Mouse (Mus musculus) T-cell, adult 2 months (primary cell): ENCODE data around the gene Myo5a.

ENCODE experiments used
- DNase-seq: peaks from one replicate; pipeline ENCODE4 v3.0.0; 2022; ENCODE audit warnings: low spot score

Gene Myo5a

DNA sequence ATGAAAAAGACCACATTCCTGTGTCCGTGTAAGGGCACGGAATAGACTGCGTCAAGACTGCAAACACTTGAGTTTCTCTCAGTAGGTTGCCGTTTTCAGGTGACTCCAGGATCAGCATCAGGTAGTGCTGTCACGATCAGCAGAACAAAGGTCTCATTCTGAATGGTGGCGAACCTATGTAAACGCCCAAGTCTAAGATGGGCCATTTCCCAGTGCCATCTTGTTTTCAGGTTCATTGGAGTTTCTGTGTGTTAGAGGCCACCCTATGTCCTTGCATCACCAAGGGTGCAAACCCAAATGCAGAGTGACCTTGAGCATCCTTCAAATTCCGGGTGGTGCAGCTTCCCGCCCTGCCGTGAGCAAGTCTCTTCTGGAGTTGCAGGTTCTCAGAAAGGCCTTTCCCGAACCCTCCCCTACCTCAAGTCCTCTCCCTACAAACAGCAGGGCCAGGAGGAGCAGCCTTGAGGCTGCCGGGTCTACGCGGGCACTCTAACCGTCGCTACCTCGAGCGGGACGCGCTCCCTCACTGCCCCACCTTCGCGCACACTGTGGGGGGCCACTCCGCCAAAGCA is at the start of gene Myo5a:
Myo5a (plus strand) TSS at position 559 of the 572 bp plus-strand sequence.
- DNase-seq, result no peak

DNA sequence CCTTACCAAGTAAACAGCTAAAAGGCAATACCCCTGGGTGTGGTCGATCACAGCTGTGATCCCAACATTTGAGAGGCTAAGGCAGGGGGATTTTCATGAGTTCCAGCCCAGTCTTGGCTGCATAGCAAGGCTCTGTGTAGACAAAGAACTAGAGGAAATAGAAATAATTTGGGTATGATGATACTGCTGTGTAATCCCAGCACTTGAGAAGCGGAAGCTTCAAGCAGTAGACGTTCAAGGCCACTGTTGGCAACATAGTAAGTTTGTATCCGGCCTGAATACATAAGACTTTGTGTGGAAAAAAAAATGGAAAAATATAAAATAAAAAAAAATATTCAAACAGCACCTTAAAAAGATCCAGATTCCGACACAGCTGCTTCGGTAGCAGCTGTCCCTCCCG is 48.3 kb upstream of the Myo5a start:
- DNase-seq, result no peak

DNA sequence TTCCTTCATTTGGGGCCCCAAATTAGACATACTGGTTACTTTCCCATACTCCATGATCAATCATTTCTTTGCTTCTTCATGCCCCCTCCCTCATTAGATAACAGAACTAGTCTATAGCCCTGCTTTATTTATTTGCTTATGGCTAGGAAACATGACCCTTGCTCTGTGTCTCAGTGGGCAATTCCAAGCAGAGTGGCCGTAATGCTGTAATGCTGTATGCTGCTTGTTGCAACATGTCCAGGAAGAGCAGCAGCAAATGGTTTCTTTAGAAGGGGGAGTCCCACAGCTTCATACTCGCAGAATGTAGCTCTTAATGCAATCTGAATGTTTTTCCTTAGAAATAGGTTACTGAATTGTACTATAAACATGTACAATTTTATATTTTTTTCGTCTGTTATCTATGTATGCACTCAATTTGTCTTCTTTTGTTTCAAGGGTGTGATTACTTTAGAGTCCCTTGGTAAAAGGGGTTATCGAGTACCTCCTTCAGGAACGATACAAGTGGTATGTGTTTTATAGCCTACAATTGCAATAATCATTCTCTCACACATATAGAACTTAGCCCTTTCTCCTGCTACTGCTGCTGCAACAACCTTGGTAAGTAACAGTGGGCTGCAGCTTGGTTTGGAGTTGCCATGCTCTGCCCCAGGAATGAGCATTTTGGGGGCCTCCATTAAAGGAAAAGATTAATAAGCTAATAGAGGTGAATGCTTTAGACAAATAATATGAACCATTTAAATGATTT is 47.5 kb upstream of the Myo5a start:
- DNase-seq, result no peak

DNA sequence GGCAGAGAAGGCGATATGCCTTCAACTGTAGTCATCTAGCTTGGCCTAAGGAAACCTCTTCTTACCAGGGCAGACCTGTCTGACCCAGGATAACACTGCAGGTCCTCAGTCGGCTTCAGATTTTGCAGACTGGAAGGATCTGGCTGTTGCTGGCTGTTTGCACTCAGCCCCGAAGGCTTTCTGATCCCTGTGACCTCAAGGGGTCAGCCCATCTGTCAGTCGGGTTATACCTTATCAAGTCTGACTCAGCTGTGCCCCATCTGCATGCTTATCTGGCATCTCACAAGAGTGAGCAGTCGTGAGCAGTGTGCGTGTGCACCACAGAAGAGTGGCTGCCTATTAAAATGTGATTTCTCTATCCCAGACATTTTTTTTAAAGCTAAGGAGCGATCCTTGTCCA is 46.7 kb upstream of the Myo5a start:
- DNase-seq, result no peak

DNA sequence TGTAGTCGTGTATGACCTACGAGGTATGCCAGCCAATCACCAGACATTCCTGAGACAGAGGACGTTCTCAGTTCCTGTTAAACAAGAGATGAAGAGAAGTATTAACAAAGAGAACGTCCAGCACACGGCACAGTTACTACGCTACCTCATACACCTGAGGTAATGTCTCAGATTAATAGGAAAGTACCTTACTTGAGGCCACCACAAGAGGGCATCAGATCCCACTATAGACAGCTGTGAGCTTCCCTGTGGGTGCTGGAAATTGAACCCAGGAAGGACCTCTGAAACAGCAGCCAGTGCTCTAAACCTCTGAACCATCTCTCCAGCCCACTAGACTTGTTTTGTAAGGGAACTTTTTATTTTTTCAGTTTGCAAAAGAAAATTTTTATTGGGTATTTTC is 45.1 kb upstream of the Myo5a start:
- DNase-seq, result no peak

DNA sequence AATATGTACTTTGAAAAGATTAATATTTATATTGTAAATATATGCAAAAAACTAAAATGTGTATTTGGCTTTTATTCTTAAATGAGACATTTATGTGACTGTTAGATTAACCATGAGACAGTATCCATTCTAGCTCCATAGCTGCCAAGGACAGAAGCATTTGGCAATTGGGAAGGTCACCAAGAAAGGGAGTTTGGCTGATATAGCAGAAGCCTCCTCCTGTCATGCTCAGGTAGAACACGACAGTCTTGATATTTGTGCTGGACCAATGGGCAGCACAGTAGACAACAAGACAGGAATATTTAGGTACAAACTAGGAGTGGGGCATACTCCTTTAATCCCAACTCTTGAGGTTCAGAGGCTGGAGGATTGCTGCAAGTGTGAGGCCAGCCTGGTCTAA is 38.4 kb upstream of the Myo5a start:
- DNase-seq, result no peak

DNA sequence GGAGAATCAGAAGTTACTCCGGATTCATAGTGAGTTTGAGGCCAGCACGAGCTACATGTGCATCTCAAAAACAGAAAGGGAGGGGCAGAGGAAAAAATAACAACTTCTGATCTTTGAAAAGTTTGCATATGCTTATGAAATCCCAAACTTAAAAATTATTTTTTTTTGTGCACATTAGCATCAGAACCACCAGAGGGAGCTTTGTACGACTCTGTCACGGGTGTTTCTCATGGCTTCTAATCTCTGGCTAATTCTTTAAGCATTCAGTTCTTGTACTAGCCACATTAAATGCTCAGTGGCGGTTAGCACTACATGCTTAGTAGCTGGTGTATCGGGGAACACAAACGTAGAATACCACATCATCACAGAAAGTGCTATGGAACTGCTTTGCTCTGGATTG is 37.7 kb upstream of the Myo5a start:
- DNase-seq, result peak; percentile 8

DNA sequence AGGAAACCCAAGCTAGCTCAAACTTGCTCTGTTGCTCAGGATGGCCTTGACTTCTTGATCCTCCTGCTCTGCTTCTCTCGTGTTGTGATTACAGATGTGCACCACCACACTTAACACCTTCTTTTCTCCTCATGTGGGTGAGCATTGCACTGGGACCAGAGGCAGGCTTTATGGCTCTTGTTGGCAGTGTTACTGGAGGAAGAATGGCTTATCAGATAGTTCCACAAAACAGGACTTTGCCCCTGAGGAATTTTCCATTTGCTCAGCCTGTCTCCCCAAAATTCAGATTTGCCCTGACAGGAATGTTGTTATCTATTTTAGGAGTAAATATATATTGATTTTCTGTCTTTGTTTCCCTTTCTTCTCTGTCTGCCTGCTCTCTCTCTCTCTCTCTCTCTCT is 36.1 kb upstream of the Myo5a start:
- DNase-seq, result no peak

DNA sequence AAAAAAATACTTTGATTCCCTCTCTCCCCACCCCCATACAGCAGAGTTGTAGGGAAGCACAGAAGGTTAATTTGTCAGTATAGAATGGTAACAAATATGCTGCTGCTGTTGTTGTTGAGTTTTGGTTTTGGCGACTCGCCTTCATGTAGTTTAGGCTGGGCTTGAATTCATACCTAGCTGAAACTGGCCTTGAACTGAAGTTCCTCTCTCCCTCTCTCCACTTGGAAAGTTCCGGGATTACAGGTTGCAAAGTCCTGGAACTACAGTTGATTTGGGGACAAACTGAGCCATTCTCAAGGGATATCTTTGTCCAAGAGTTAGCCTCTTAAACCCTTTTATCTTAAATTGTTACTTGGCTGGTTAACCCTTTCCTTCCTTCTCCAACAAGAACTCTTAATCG is 34.9 kb upstream of the Myo5a start:
- no peak for DNase-seq

DNA sequence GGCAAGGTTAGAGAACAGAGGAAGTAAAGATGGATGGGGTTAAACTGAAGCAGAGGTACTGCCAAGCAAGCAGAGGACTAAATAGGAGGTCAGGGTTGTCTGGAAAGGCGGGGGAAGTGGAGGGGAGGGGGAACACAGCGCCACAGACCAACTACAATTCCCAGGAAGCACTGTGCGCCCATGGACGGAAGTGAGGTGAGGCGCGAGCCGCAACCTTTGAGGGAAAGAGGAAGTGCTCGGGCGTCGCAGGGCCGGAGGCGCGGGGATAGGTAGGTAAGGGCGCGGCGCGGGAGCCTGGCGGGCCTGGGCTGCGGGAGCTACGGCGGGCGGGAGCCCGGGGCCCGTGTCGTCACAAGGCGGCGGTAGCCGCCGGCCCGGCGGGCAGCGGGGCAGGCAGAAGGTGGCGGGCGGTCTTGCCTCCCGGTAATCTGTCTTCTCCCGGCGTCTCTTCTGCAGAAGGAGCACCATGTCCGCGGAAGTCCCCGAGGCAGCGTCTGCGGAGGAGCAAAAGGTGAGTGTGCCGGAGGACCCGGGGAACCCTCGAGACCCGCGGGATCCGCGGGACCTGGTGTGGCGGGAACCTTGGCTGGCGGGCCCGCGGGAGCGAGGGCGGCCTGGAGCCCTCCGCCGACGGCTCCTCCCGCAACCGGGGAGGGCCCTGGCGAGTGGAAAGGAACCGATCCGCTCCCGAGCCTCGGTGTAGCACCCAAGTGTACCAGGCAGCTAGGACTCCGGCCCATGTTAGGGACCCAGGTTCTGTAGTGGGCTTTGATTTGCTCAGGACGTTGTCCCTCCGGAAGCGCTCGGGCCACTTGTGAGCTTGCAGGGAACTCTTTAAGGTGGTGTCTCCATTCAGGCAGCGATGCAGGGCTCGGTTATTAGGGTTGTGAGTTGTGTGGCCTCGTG is 33.1 kb upstream of the Myo5a start, which contains the start of gene Arpp19:
Arpp19 (plus strand) TSS at position 164 of the 906 bp plus-strand sequence.
- DNase-seq, result peak; percentile 86

DNA sequence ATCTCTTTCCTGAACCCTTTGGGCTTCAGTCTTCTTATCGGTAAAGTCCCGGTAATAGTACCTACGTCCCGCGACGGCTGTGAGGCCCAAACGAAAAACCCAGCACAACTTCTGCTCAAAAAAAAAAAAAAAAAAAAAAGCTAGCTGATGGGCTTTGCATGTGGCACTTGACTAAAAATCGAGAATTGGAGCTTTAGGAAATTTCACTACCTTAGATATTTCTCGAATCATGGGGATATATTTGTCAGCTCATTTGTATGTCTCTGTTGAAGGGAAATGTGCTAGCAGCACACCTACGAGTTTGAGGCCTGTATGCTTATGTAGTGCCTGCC is 32.5 kb upstream of the Myo5a start:
- DNase-seq, result no peak

DNA sequence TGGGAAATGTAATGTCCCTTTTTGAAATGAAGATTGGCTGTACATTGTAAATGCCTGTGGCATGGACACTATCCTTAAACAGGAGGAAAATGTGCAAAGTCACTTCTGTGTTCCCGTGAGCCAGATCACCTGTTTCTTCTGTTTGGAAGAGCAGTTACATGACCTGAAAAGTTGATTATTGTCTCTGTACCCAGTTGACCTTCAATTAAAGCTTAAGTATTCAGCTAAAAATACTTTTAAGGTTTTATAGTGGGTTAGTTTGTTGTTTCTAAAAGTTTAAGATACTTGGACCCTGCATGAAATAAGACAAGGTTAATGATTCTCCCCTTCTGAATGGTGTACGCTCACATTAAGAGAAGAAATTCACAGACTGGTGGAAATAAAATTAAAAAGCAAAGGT is 30.2 kb upstream of the Myo5a start:
- DNase-seq, result no peak

DNA sequence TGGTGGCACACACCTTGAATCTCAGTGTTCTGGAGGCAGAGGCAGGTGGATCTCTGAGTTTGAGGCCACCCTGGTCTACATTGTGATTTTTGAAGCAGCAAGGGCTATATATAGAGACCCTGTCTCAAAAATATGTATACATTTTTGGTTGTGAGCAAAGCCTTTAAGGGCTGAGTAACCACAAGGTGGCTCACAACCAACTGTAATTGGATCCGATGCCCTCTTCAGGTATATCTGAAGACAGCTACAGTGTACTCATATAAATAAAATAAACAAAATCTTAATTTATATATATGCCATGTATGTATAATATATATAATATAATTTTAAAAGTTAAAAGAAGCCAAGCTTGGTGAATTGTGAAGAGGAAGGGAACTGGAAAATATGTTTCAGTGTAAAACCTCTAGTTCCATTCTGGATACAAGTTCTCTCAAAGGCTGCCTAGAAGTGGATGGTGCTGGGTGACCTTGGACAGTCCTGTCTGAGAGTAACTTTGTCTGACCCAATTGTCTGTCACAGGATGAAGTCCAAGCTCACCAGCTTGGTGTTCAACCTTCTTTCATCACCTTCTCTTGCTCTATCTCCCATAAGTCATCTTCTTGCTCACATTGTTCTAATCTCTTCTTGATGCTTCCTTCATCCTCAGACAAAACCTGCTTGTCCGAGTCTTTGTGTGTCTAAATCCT is 28.8 kb upstream of the Myo5a start:
- DNase-seq, result peak; percentile 8

DNA sequence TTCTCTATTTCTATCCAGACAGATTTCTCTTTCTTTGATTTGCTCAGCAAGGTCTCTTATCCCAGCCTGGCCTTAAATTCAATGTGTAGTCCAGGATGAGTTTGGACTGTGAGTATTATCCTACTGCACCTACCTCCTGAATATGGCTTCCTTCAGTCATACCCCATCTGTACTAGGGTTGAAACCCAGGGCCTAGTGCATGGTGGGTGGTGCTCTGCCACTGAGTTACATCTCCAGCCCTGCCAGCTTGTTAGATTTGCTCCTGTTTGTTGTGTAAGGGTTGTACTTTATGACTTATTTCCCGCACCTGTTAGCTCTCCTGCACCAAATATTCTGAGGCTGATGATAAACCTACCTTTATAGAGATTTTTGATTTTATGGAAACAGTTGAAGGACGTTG is 27.6 kb upstream of the Myo5a start:
- DNase-seq, result no peak

DNA sequence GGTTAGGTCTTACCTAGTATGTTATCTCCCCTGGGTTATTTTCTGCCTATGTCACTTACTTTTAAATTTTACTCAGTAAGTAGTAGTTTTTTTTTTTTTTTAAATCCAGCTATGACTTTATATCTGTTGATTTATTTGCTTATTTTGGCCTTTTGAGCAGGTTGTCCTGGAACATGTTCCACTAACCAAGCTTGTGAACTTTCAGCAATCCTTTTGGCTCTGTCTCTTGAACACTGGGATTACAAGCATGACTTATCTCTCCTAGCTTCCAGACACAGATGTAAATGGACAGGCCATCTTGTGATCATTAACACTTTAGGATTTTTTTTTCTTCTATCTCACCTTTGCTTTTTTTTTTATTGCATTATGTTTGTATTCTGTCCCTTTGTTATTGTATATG is 23.7 kb upstream of the Myo5a start:
- no peak for DNase-seq

DNA sequence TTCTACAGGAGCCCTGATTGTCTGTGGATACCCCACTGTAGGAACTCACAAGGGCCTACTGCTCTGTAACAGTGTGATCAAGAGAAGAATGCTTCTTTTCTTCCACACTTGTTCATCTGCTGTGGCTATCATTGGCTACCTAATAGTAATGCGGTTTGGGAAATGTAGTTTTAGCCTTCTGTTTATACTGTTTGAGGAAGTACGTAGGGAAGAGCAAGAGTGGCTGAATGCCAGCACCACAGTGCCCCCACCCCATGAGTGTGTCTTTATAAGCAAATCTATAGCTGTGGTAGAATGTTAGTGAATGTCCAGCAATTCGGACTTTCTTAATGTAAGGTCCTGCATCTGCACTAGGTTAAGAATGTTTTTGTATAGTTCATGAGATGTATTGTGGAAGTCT is 21.7 kb upstream of the Myo5a start:
- DNase-seq, result no peak

DNA sequence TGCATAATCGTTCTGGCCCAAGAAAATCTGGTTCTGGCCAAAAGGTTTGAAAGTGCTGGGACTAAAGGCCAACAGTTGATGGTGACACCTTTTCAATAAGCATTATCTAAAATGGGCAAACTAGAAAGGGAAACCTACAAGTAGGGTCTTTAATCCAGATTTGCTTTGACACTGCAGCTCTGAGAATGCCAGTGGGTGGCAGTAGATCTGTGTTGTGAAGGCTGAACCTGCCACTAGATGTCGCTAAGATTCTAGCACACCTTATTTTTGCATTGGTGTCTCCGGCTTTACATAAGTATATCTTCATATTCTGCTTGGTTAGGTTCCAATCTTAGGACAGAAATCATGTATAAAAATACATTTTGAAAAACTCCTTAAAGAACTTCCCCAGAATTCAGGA is 20.8 kb upstream of the Myo5a start:
- peak; percentile 63 for DNase-seq

DNA sequence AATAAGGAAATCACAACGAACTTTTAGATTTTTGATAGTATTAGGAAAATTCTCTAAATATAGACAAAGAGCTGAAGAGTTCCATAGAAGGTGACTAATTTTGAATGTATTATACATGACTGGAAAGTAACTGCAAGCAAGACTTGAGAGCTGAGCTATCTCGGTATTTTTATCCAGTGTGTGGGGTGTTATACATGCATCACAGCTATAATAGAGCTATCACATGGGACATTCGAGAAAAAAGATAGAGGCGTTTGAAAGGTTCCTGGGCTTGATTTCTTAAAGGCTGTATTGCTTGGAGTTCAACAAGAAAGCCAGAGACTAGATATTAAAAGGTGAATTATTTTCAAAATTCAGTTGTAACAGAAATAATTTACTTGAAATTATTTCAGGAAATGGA is 19.0 kb upstream of the Myo5a start:
- DNase-seq, result no peak

DNA sequence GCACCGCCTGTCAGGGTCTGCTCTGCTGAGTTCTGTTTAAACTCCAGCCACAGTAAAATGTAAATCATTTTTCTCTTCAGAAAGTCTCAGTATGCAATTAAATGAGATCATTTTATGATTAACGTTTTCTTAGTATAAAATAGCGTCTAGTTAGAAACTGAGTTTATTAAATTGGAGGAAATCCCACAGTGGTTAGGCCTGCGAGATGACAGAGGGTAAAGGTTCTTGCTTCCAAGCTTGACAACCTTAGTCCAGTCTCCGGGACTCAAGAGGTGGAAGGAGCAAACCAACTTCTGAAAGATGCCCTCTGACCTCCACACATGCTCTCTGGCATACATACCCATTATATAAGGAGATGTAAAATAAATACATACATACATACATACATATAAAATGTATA is 15.8 kb upstream of the Myo5a start:
- no peak for DNase-seq

DNA sequence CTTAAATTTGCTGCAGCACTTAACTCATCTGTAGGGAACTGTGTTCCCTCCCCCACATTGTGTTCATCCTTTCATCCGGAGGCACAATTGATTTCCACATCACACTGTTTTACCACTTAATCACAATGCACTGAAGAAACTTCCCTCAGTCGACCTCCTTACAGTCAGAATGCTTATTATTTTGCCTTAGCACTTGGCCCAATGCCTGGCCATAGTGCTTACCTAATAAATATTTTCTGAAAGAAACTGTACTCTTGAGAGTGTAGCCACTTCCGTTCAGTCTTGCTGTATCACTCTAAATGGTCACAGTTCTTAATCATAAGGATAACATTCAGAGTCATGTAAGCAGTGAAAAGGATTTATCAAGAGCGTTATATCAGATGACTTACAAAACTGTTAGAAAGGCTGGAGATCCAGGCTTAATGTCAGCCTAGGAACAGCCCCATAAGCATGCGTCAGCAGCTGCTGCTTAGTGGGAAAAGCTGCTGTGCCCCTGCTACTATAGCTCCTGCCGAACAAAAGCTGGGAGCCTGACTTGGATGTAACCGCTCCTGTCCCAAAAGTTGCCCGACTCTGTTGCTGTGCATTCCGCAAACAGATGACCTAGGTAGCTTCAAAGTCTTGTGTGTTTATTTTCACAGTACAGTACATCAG is 6.0 kb upstream of the Myo5a start:
- DNase-seq, result no peak

DNA sequence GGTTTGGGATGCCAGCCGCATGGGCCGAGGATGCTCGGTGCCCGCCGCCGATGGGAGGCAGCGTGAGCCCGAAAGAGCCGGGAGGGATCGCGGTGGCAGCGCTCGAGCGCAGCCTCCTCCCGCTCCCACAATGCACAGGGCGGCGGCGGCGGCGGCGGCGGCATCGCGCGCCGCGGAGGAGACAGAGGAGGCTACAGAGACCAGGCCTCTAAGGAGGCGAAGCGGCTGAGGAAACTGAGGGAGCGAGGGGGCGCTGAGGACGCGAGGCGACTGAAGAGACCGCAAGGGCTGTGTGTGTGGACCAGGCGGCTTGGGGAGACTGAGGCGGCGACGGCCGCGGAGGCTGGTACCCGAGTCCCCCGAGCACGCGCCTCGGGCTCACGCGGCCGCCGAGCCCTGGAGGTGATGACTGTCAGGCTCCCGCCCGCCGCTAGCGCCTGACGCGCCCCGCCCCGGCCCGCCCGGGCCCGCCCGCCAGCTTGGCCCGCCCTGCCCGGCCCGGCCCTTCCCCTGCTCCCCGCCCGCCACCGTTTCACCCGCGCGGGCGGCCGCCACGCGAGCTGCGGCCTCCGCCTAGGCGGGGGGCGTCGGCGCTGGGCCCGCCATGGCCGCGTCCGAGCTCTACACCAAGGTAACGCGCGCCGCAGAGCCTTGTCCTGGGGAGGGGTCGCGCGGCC is 352 bp downstream of the Myo5a start:
- DNase-seq, result peak; percentile 69
